Mouse (Mus musculus) hindbrain, embryonic 11.5 days (tissue): ENCODE measurements around the gene Srsf10. TPM values are rescaled to one million over a fixed set of nuclear protein-coding genes. Genes with fewer than 3 reads are reported as not detected.

ENCODE experiments used
- ATAC-seq: fragments of 200-750 bp; cut with Nextera tagmentation; 2 replicates; pipeline ENCODE4 v1.8.0; 2017; ENCODE audit warnings: mild to moderate bottlenecking, moderate TSS enrichment, moderate library complexity; ENCODE audit not compliant: low FRiP score
- DNase-seq: peaks from one replicate; pipeline ENCODE4 v3.0.0-alpha.2; 2015; ENCODE audit warnings: low spot score
- H3K27ac ChIP-seq: fragments of 300-500 bp; sonication (generic); 2 replicates; pipeline ENCODE4 v1.5.1; 2014; ENCODE audit warnings: mild to moderate bottlenecking, low read depth, low read length
- H3K27me3 ChIP-seq: fragments of 300-500 bp; sonication (generic); 2 replicates; pipeline ENCODE4 v1.6.1; 2014; ENCODE audit warnings: mild to moderate bottlenecking, low read length, moderate library complexity, mixed read lengths; ENCODE audit not compliant: control insufficient read depth, insufficient read depth
- H3K36me3 ChIP-seq: fragments of 300-500 bp; sonication (generic); 2 replicates; pipeline ENCODE4 v1.6.1; 2014; ENCODE audit warnings: mild to moderate bottlenecking, low read length, moderate library complexity, mixed read lengths; ENCODE audit not compliant: control insufficient read depth, insufficient read depth
- H3K4me1 ChIP-seq: fragments of 300-500 bp; sonication (generic); replicated peaks from 2 replicates; pipeline ENCODE4 v1.6.1; 2014; ENCODE audit warnings: low read length, mixed read lengths; ENCODE audit not compliant: control insufficient read depth, insufficient read depth
- H3K4me2 ChIP-seq: fragments of 300-500 bp; sonication (generic); replicated peaks from 2 replicates; pipeline ENCODE4 v1.6.1; 2014; ENCODE audit warnings: mild to moderate bottlenecking, low read depth, low read length
- H3K4me3 ChIP-seq: fragments of 300-500 bp; sonication (generic); 2 replicates; pipeline ENCODE4 v1.5.1; 2014; ENCODE audit warnings: low read depth, low read length
- H3K9ac ChIP-seq: fragments of 300-500 bp; sonication (generic); 2 replicates; pipeline ENCODE4 v1.6.1; 2014; ENCODE audit warnings: low read depth, low read length
- H3K9me3 ChIP-seq: fragments of 300-500 bp; sonication (generic); 2 replicates; pipeline ENCODE4 v1.6.1; 2016; ENCODE audit warnings: low read length; ENCODE audit not compliant: control insufficient read depth
- WGBS: fragments of 180-500 bp; shearing (Covaris S2); extraction: QIAGEN DNeasy Blood & Tissue Kit; methylation state at CpG from one replicate; pipeline ENCODE4 v1.1.7; 2014; 5-methylcytosine and 5-hydroxymethylcytosine counted together
- polyA plus RNA-seq: library from polyadenylated mRNA; unstranded; fragments of >200 nt; fragmentation: Nextera tagmentation; extraction: Ambion mirVana; gene quantifications from 2 replicates; pipeline ENCODE4 v1.2.1, GENCODE M21; 2014

The Srsf10 gene
- polyA plus RNA-seq, 1 experiment from 2014 or later = 420 TPM

DNA sequence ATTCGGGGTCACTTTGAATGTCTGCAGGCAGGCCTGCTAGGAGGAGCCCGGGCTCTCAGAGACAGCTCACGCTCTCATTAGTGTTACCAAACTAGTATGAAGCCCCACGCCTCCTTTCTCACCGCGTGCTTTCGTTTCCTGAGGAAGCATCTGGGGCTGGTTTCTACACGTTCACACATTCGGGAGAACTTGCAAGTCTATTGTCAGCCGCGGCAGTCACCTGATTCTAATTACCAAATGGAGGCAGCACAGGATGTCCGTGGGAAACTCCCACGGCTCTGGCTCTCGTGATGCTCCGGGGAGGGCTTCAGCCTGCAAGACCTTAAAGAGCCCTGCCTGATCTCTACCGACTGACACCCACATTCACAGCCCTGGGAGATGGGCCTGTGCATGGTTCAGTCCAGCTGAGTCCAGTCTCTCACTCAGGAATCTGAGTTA, 21.1 kb downstream of the Srsf10 start:
- H3K4me3 ChIP-seq = no peak overlapping the region
- H3K9me3 ChIP-seq = no peaks in the 10 kb centered on the region
- H3K4me2 ChIP-seq = peak overlapping the region; percentile 8
- no peak overlapping the region; the same call in 1 of the 2 replicates for H3K9ac ChIP-seq
- ATAC-seq (no peak), DNase-seq (peak; percentile 64)
- H3K27ac ChIP-seq = no peak overlapping the region
- peaks cover 10% of the 10 kb centered on the region for H3K4me1 ChIP-seq
- WGBS = 5% methylated on average over 16 of the region's 16 CpGs
- H3K36me3 ChIP-seq = no peaks in the 10 kb centered on the region
- H3K27me3 ChIP-seq = no peaks in the 10 kb centered on the region

DNA sequence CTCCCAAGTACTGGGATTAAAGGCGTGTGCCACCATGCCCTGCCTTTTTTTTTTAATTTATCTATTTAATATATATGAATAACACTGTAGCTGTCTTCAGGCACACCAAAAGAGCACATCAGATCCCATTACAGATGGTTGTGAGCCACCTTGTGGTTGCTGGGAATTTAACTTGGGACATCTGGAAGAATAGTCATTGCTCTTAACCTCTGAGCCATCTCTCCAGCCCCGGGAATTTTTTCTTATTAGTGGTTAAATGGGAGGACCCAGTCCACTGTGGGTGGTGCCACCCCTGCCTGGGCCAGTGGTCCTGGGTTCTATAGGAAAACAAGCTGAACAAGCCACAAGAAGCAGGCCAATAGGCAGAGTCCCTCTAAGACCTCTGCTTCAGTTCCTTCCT, 22.2 kb downstream of the Srsf10 start:
- Histone ChIP-seq H3K27me3 (no peaks in the 10 kb centered on the region), H3K9me3 (no peaks in the 10 kb centered on the region), H3K4me2 (no peak overlapping the region), H3K27ac (no peak overlapping the region), H3K4me1 (peaks cover 10% of the 10 kb centered on the region), H3K4me3 (no peak overlapping the region), H3K36me3 (no peaks in the 10 kb centered on the region), H3K9ac (no peak overlapping the region)
- 58% methylated on average over 2 of the region's 2 CpGs for WGBS
- DNase-seq (no peak), ATAC-seq (no peak)

DNA sequence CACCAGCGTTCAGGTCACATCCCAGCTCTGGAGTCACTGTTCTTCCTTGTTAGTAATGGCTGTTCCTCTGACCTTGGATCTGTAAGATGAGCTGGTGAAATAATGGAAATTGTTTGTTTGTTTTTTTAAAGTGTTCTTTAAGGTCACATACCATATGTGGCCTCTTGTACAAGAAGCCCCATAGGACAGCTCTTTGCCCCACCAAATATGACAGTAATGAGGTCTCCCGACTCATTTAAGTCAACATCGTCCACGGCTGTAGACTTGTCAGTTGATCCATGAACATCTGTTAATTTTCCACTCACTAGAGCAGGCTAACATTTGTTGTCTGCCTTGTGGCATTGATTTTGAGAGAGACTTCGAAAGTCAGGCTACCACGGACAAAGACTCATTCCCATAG, 23.5 kb downstream of the Srsf10 start:
- peaks cover 13% of the 10 kb centered on the region for H3K4me1 ChIP-seq
- DNase-seq (no peak), ATAC-seq (no peak)
- no peaks in the 10 kb centered on the region for H3K36me3 ChIP-seq
- H3K9me3 ChIP-seq = no peaks in the 10 kb centered on the region
- no peak overlapping the region for H3K9ac ChIP-seq
- no peak overlapping the region for H3K4me2 ChIP-seq
- 59% methylated on average over 6 of the region's 6 CpGs for WGBS
- no peaks in the 10 kb centered on the region for H3K27me3 ChIP-seq
- H3K27ac ChIP-seq = no peak overlapping the region
- H3K4me3 ChIP-seq = no peak overlapping the region

DNA sequence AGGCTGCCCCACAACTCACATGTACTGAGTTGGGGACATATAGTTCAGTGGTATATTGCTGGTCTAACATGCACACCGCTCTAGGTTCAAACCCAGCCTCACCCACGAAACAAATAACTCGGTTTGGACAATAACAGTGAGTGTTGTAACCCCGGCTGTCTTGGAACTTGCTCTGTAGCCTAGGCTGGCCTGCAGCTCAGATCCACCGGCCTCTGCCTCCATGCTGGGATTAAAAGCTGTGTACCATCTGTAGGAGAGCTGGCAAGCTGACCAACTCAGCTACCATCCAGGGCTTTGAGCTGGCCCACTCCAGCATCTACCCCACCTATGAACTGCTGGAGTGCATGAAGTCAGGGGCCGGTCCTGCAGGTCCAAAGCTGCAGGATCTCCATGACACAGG, 24.5 kb downstream of the Srsf10 start:
- Histone ChIP-seq H3K4me2 (no peak overlapping the region), H3K27me3 (no peaks in the 10 kb centered on the region), H3K4me1 (peaks cover 10% of the 10 kb centered on the region; the same call in 1 of the 2 replicates), H3K9me3 (no peaks in the 10 kb centered on the region), H3K36me3 (no peaks in the 10 kb centered on the region), H3K9ac (no peak overlapping the region), H3K27ac (no peak overlapping the region), H3K4me3 (no peak overlapping the region)
- DNase-seq = no peak
- ATAC-seq = no peak
- 94% methylated on average over 6 of the region's 6 CpGs for WGBS

DNA sequence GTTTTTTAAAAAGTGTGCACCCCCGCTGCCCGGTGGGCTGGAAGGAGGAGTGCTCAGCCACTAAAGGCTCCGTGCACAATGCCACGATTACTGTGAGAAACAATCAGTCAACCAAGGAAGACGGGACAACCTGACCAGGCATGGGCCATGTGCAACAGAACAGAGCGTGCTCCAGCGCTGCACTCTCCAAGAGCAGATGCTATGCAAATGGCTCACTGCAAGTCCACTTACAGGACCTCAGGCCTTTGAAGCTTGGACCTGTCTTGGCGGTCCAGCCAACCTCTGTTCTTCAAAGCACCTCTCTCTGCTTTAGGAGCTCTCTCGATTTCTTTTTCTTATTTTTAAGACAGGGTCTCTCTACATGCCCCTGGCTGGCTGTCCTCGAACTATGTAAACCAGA, 25.0 kb downstream of the Srsf10 start:
- Histone ChIP-seq H3K9me3 (no peaks in the 10 kb centered on the region), H3K27ac (no peak overlapping the region), H3K27me3 (no peaks in the 10 kb centered on the region), H3K4me1 (peaks cover 10% of the 10 kb centered on the region; the same call in 1 of the 2 replicates), H3K9ac (no peak overlapping the region), H3K36me3 (no peaks in the 10 kb centered on the region), H3K4me2 (no peak overlapping the region), H3K4me3 (no peak overlapping the region)
- no peak for ATAC-seq
- 80% methylated on average over 10 of the region's 10 CpGs for WGBS
- no peak for DNase-seq

DNA sequence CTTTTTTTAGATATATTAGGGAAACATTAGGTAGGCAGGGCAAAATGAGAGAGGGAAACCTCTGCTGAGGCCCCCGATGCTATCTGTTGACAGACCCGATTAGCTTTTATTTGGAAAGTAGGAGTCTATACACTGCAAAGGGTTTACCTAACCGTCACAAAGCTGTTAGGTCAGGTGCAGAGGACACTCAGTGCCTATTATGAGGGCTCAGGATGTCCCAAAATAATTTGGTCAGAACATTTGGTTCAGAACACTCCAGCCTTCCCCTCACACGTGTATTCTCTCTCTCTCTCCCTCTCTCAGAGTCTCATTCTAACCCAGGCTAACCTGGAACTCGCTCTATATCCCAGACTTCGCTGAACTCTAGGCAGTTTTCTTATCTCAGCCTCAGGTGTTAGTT, 26.5 kb downstream of the Srsf10 start:
- ATAC-seq = no peak
- H3K9me3 ChIP-seq = no peaks in the 10 kb centered on the region
- 0 out of 2 replicates have a peak, but pooled peaks cover 2% of the 10 kb centered on the region for H3K4me1 ChIP-seq
- 84% methylated on average over 6 of the region's 6 CpGs for WGBS
- no peak for DNase-seq
- no peak overlapping the region for H3K27ac ChIP-seq
- H3K4me3 ChIP-seq = no peak overlapping the region
- H3K9ac ChIP-seq = no peak overlapping the region
- no peak overlapping the region for H3K4me2 ChIP-seq
- no peaks in the 10 kb centered on the region for H3K36me3 ChIP-seq
- H3K27me3 ChIP-seq = no peaks in the 10 kb centered on the region

DNA sequence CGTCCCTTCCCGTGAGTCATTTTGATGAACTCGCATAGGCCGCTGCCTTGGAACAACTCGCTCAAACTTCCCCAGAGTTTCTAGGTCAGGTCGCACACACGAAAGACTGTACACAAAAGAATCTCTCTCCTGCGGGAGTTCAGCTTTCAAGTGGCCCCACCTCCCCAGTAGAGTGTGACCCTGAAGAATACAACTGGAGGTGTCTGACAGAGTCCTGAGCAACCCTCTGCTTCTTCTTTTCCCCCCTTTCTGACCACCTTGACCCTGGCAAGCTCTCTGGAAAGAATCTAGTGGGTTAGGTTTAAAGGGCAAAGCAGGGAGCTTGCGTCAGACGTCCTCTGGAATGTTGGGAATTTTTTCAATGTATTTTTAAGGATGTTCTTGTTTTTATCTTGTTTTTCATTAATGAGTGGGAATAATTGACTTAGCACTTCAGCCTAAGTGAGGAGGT, 27.9 kb downstream of the Srsf10 start:
- 43% methylated on average over 10 of the region's 10 CpGs for WGBS

DNA sequence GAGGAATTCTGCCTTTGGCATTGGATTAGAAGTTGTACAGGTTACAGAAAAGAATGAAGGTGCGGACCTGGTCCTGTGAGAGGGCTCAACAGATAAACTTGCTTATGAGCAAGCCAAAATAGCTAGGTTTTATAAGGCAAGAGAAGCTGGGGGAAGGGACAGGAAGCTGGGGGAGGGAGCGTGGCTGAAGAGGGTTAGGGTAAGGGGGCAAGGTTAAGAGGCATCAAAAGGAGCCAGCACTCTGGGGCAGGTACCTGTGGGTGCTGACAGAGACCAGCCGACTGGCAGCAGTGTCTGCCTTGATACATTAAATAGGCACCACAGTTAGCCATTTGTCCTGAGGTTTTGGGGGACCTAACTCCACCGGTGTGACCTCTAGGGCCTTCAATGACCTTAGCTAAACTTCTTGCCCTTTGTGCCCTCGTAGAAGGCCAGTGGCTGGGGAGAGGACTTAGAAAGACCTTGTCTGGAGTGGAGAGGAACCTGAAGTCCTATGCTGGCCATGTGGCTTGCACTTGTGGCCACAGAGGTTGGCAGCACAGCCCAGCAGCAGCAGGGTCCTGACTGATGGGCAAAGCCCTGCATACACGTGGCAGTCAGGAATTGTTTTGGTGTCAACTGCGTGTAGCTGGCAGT, 28.5 kb downstream of the Srsf10 start:
- H3K4me1 ChIP-seq = 0 out of 2 replicates have a peak, but pooled peaks cover 2% of the 10 kb centered on the region
- H3K9ac ChIP-seq = no peak overlapping the region
- whole genome bisulfite sequencing = 58% methylated on average over 7 of the region's 7 CpGs
- no peaks in the 10 kb centered on the region for H3K27me3 ChIP-seq
- no peak overlapping the region for H3K27ac ChIP-seq
- DNase-seq (no peak), ATAC-seq (no peak)
- H3K36me3 ChIP-seq = no peaks in the 10 kb centered on the region
- H3K4me3 ChIP-seq = no peak overlapping the region
- no peaks in the 10 kb centered on the region for H3K9me3 ChIP-seq
- no peak overlapping the region for H3K4me2 ChIP-seq

More for the DNA sequence above, 27.9 kb downstream of the Srsf10 start:
- H3K27ac ChIP-seq = no peak overlapping the region
- 0 out of 2 replicates have a peak, but pooled peaks cover 2% of the 10 kb centered on the region for H3K4me1 ChIP-seq
- no peak overlapping the region for H3K4me3 ChIP-seq
- ATAC-seq = no peak
- H3K9ac ChIP-seq = no peak overlapping the region
- no peaks in the 10 kb centered on the region for H3K27me3 ChIP-seq
- H3K9me3 ChIP-seq = no peaks in the 10 kb centered on the region
- DNase-seq = no peak
- no peaks in the 10 kb centered on the region for H3K36me3 ChIP-seq
- no peak overlapping the region for H3K4me2 ChIP-seq

DNA sequence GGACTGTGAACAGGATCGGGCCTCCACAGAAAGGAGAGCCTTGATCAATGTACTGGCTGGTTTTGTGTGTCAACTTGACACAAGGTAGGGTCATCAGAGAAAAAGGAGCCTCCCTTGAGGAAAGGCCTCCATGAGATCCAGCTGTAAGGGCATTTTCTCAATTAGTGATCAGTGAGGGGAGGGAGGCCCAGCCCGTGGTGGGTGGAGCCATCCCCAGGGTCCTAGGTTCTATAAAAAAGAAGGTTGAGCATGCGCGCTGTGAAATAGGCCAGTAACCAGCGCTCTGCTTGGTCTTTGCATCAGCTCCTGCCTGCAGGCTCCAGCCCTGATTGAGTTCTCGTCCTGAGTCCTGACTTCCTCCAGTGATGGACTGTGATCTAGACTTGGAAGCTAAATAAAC, 29.0 kb downstream of the Srsf10 start:
- DNase-seq (no peak), ATAC-seq (no peak)

More for the DNA sequence above, 29.0 kb downstream of the Srsf10 start:
- Histone ChIP-seq H3K27me3 (no peaks in the 10 kb centered on the region), H3K4me2 (no peak overlapping the region), H3K4me3 (no peak overlapping the region), H3K27ac (no peak overlapping the region), H3K9ac (no peak overlapping the region), H3K9me3 (no peaks in the 10 kb centered on the region), H3K36me3 (no peaks in the 10 kb centered on the region), H3K4me1 (0 out of 2 replicates have a peak, but pooled peaks cover 2% of the 10 kb centered on the region)
- 47% methylated on average over 6 of the region's 6 CpGs for WGBS
